Mouse (Mus musculus): ENCODE data around the gene Agl. TPM values are rescaled to one million over a fixed set of nuclear protein-coding genes. Genes with fewer than 3 reads are reported as not detected.

Agl gene
- polyA plus RNA-seq, 1 experiment from 2014 or later: 17.6 TPM

- Histone ChIP-seq H3K27me3 (ENCODE audit: control insufficient read depth, insufficient read depth, low read depth, low read length) (no peaks in the 10 kb centered on the region), H3K27ac (ENCODE audit: low read length) (peak overlapping the region; percentile 82), H3K4me1 (replicated peaks; ENCODE audit: control insufficient read depth, insufficient read depth, low read length) (peaks cover 13% of the 10 kb centered on the region), H3K9ac (ENCODE audit: low read length) (peak overlapping the region; percentile 98), H3K36me3 (ENCODE audit: control insufficient read depth, insufficient read depth, low read length) (peaks cover under 1% of the 10 kb centered on the region; the same call in 1 of the 2 replicates), H3K9me3 (ENCODE audit: control insufficient read depth, low read length) (no peaks in the 10 kb centered on the region), H3K4me2 (ENCODE audit: low read depth, low read length) (peak overlapping the region; percentile 82), H3K4me3 (ENCODE audit: low read length) (peak overlapping the region; percentile 97)
- WGBS: under 1% methylated on average over 85 of the region's 85 CpGs
- ATAC-seq (ENCODE audit: low read depth): peak; percentile 92
Measured at GRCm38 (mm10) chr3:116711624-116712435, 96.1 kb downstream of the Agl start.

DNA sequence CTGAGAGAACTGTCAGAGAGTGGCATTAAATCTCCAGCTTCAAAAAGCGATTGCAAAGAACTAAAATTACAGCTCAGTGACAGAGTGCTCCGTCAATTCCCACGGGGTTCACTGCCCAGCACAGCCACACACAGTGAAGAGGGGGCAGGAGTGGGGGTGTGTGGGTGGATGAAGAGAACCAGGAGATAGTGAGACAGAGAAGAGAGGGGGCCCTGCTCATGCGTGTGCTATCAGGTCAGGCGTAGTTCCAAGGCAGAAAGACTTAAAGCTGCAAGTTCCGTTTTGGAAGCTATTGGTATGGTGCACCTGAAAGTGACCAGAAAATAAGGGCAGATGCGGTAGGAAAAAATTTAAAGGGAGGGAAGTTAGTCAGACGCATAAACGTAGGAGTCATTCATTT, 97.0 kb downstream of the Agl start:
- Histone ChIP-seq H3K36me3 (ENCODE audit: control insufficient read depth, insufficient read depth, low read length) (peaks cover 4% of the 10 kb centered on the region; the same call in 1 of the 2 replicates), H3K27ac (ENCODE audit: low read length) (no peak overlapping the region), H3K27me3 (ENCODE audit: control insufficient read depth, insufficient read depth, low read depth, low read length) (no peaks in the 10 kb centered on the region), H3K4me1 (replicated peaks; ENCODE audit: control insufficient read depth, insufficient read depth, low read length) (peaks cover 13% of the 10 kb centered on the region), H3K9ac (ENCODE audit: low read length) (peak overlapping the region; percentile 30), H3K9me3 (ENCODE audit: control insufficient read depth, low read length) (no peaks in the 10 kb centered on the region), H3K4me2 (ENCODE audit: low read depth, low read length) (peak overlapping the region; percentile 82), H3K4me3 (ENCODE audit: low read length) (peak overlapping the region; percentile 97)
- 42% methylated on average over 9 of the region's 9 CpGs for WGBS
- ATAC-seq (ENCODE audit: low read depth): no peak

DNA sequence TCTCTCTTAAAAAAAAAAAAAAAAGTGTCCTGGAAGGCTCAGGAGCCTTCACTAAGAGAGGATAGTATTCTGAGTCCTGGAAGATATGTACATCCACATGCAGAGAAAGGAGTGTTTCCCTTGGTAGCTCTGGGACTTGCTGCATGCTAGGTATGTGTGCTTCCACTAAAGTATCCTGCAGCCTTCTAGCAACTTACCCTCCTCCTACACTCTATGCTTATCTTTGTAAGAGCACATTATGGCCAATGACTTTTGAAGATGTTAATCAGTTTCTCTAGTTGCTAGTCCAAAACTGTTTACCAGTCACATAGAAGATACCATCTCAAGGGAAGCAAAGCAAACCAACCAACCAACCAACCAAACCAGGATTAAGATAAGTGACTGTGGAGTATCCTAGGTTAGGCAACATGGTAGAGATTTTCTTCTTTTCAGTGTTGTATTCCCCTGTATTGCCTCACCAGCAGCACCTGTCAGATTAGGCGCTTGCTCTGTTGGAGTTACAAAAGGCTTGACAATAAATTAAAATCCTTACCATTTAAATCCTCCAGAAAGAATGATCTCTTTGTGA, 102.2 kb downstream of the Agl start:
- H3K4me2 ChIP-seq (ENCODE audit: low read depth, low read length): no peak overlapping the region
- H3K9me3 ChIP-seq (ENCODE audit: control insufficient read depth, low read length): no peaks in the 10 kb centered on the region
- H3K36me3 ChIP-seq (ENCODE audit: control insufficient read depth, insufficient read depth, low read length): peaks cover 4% of the 10 kb centered on the region; the same call in 1 of the 2 replicates
- ATAC-seq (ENCODE audit: low read depth): no peak
- no peak overlapping the region for H3K4me3 ChIP-seq (ENCODE audit: low read length)
- no peak overlapping the region for H3K27ac ChIP-seq (ENCODE audit: low read length)
- WGBS: 100% methylated on average over 1 of the region's 1 CpGs
- no peaks in the 10 kb centered on the region for H3K27me3 ChIP-seq (ENCODE audit: control insufficient read depth, insufficient read depth, low read depth, low read length)
- H3K4me1 ChIP-seq (replicated peaks; ENCODE audit: control insufficient read depth, insufficient read depth, low read length): peaks cover under 1% of the 10 kb centered on the region; the same call in 1 of the 2 replicates
- H3K9ac ChIP-seq (ENCODE audit: low read length): no peak overlapping the region

DNA sequence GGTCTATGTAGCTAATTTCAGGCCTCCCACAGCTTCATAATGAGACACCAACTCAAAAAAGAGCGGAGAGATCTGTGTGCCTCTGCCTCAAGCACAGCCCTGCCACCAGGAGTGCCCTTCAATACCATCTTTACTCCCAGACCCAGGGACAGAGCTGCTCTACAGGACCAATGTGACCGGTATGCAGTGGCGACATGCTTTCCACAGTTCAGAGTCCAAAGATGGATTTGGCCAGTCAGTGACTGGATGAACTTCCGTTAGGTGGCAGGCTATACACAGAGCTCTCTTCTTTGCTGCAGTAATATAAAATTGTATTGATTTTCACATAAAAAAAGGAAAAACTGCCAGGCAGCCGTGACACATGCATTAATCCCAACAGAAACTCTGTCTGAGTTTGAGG, 104.1 kb downstream of the Agl start:
- Histone ChIP-seq H3K27ac (ENCODE audit: low read length) (no peak overlapping the region), H3K4me3 (ENCODE audit: low read length) (no peak overlapping the region), H3K4me2 (ENCODE audit: low read depth, low read length) (no peak overlapping the region), H3K9me3 (ENCODE audit: control insufficient read depth, low read length) (no peaks in the 10 kb centered on the region), H3K9ac (ENCODE audit: low read length) (no peak overlapping the region), H3K27me3 (ENCODE audit: control insufficient read depth, insufficient read depth, low read depth, low read length) (no peaks in the 10 kb centered on the region), H3K36me3 (ENCODE audit: control insufficient read depth, insufficient read depth, low read length) (peaks cover 4% of the 10 kb centered on the region; the same call in 1 of the 2 replicates), H3K4me1 (replicated peaks; ENCODE audit: control insufficient read depth, insufficient read depth, low read length) (no peaks in the 10 kb centered on the region)
- no peak for ATAC-seq (ENCODE audit: low read depth)
- 93% methylated on average over 5 of the region's 5 CpGs for WGBS

DNA sequence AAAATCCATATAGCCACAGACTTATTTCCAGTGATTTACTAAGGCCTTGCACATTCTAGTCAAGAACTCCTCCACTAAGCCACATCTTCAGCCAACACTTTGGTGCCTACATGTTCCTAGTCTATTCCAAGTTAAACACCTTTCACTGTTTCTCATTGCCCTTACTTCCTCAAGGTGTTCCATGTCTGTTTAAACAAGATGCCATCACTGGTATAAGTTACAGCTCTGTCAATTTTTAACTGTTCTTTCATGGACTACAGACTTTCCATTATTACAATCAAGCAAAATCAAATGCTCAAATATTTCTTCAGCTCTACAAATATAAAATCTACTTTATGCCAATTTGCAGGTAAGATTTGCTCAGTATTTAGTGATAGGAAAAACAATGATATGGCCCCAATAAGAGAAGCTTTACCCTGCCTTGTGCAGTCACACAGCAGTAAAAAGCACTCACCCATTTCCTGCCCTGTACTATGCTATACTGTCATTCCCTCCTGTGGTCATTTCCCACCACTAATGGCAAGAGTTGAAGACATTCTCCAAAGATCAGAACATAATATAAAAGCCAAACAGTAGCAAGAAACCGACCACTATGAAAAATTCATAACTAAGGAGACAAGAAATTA, 105.2 kb downstream of the Agl start:
- no peaks in the 10 kb centered on the region for H3K9me3 ChIP-seq (ENCODE audit: control insufficient read depth, low read length)
- no peaks in the 10 kb centered on the region for H3K4me1 ChIP-seq (replicated peaks; ENCODE audit: control insufficient read depth, insufficient read depth, low read length)
- peaks cover 4% of the 10 kb centered on the region; the same call in 1 of the 2 replicates for H3K36me3 ChIP-seq (ENCODE audit: control insufficient read depth, insufficient read depth, low read length)
- H3K27me3 ChIP-seq (ENCODE audit: control insufficient read depth, insufficient read depth, low read depth, low read length): no peaks in the 10 kb centered on the region
- no peak overlapping the region for H3K9ac ChIP-seq (ENCODE audit: low read length)
- 68% methylated on average over 1 of the region's 1 CpGs for WGBS
- no peak overlapping the region for H3K27ac ChIP-seq (ENCODE audit: low read length)
- no peak for ATAC-seq (ENCODE audit: low read depth)
- H3K4me3 ChIP-seq (ENCODE audit: low read length): no peak overlapping the region
- no peak overlapping the region for H3K4me2 ChIP-seq (ENCODE audit: low read depth, low read length)

- no peak overlapping the region for H3K4me2 ChIP-seq (ENCODE audit: low read depth, low read length)
- peaks cover under 1% of the 10 kb centered on the region; the same call in 1 of the 2 replicates for H3K36me3 ChIP-seq (ENCODE audit: control insufficient read depth, insufficient read depth, low read length)
- no peak overlapping the region for H3K4me3 ChIP-seq (ENCODE audit: low read length)
- H3K9ac ChIP-seq (ENCODE audit: low read length): no peak overlapping the region
- H3K9me3 ChIP-seq (ENCODE audit: control insufficient read depth, low read length): no peaks in the 10 kb centered on the region
- H3K4me1 ChIP-seq (replicated peaks; ENCODE audit: control insufficient read depth, insufficient read depth, low read length): no peaks in the 10 kb centered on the region
- no peaks in the 10 kb centered on the region for H3K27me3 ChIP-seq (ENCODE audit: control insufficient read depth, insufficient read depth, low read depth, low read length)
- H3K27ac ChIP-seq (ENCODE audit: low read length): no peak overlapping the region
- 88% methylated on average over 4 of the region's 4 CpGs for WGBS
- no peak for ATAC-seq (ENCODE audit: low read depth)
Measured at GRCm38 (mm10) chr3:116701601-116702000, 106.4 kb downstream of the Agl start.

GRCm38 (mm10) chr3:116698786-116699185, 109.2 kb downstream of the Agl start:
- H3K9me3 ChIP-seq (ENCODE audit: control insufficient read depth, low read length): no peaks in the 10 kb centered on the region
- WGBS: 51% methylated on average over 2 of the region's 2 CpGs
- no peak overlapping the region for H3K9ac ChIP-seq (ENCODE audit: low read length)
- no peaks in the 10 kb centered on the region for H3K4me1 ChIP-seq (replicated peaks; ENCODE audit: control insufficient read depth, insufficient read depth, low read length)
- no peaks in the 10 kb centered on the region for H3K36me3 ChIP-seq (ENCODE audit: control insufficient read depth, insufficient read depth, low read length)
- H3K4me2 ChIP-seq (ENCODE audit: low read depth, low read length): no peak overlapping the region
- no peak overlapping the region for H3K4me3 ChIP-seq (ENCODE audit: low read length)
- no peaks in the 10 kb centered on the region for H3K27me3 ChIP-seq (ENCODE audit: control insufficient read depth, insufficient read depth, low read depth, low read length)
- no peak for ATAC-seq (ENCODE audit: low read depth)
- no peak overlapping the region for H3K27ac ChIP-seq (ENCODE audit: low read length)

DNA sequence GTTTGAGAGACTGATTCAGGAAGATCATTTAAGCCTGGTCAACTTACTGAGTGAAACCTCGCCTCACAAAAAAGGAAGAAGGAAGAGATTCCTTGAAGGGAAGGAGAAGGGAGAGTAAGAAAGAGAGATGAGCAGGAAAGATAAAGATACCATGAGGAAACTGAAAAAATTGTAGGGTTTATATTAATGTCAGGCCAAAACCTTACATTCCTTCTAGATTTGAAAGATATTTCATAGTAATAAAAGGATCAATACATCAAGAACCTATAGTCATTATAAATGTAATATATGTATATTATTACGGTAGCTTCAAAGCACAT, 112.3 kb downstream of the Agl start:
- no peaks in the 10 kb centered on the region for H3K4me1 ChIP-seq (replicated peaks; ENCODE audit: control insufficient read depth, insufficient read depth, low read length)

GRCm38 (mm10) chr3:116694955-116695665, 112.9 kb downstream of the Agl start:
- no peak overlapping the region for H3K4me2 ChIP-seq (ENCODE audit: low read depth, low read length)
- no peaks in the 10 kb centered on the region for H3K27me3 ChIP-seq (ENCODE audit: control insufficient read depth, insufficient read depth, low read depth, low read length)
- no peak overlapping the region for H3K9ac ChIP-seq (ENCODE audit: low read length)
- no peaks in the 10 kb centered on the region for H3K9me3 ChIP-seq (ENCODE audit: control insufficient read depth, low read length)
- no peaks in the 10 kb centered on the region for H3K36me3 ChIP-seq (ENCODE audit: control insufficient read depth, insufficient read depth, low read length)
- H3K27ac ChIP-seq (ENCODE audit: low read length): no peak overlapping the region
- 80% methylated on average over 8 of the region's 8 CpGs for WGBS
- no peak overlapping the region for H3K4me3 ChIP-seq (ENCODE audit: low read length)
- no peaks in the 10 kb centered on the region for H3K4me1 ChIP-seq (replicated peaks; ENCODE audit: control insufficient read depth, insufficient read depth, low read length)
- ATAC-seq (ENCODE audit: low read depth): no peak

More for the DNA sequence above, 112.3 kb downstream of the Agl start:
- H3K4me3 ChIP-seq (ENCODE audit: low read length): no peak overlapping the region
- no peaks in the 10 kb centered on the region for H3K9me3 ChIP-seq (ENCODE audit: control insufficient read depth, low read length)
- H3K27me3 ChIP-seq (ENCODE audit: control insufficient read depth, insufficient read depth, low read depth, low read length): no peaks in the 10 kb centered on the region
- ATAC-seq (ENCODE audit: low read depth): no peak
- WGBS: 82% methylated on average over 2 of the region's 2 CpGs
- H3K27ac ChIP-seq (ENCODE audit: low read length): no peak overlapping the region
- H3K9ac ChIP-seq (ENCODE audit: low read length): no peak overlapping the region
- no peak overlapping the region for H3K4me2 ChIP-seq (ENCODE audit: low read depth, low read length)
- no peaks in the 10 kb centered on the region for H3K36me3 ChIP-seq (ENCODE audit: control insufficient read depth, insufficient read depth, low read length)

Data from lung, embryonic 16.5 days (tissue).